In the genomic region with DNA sequence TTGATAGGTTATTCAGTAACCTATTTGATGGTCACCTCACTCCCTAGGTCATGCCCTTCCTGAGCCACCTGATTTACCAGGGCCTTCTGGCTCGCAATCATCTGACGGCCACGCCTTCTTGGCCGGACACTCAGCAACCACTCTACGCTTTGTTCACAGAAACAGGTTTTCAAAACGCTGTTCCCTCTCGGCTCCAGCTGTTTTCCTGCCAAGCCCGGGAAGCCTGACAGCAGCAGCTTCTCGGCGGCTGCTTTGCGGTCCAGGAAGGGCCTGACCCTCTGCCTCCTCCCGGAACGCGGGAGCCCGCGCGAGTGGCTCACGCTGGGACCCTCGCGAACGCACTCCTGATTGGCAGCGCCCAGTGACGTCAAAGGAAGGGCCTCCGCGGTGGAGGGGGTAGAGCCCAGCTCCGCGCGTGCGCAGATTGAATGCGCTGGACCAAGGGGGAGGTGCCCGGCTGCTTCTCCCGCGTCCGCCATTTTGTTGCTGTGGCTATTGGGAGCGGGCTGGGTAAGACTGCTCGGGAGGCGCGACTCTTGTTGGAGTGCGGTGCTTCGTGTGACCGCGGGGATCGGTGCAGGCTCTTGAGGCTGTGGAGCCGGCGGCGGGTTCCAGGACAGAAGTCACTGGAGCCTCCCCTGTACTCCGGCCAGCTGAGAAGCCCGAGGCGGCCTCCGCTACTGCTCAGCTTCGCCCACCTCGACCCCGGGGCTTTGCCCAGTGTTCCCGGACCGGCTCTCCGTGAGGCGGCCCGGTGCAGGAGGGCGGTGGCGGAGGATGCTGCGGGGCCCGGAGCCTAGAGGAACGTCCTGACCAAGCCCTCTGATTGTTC, we compare ENCODE assay signal across 8 mouse cellular contexts. TPM values are rescaled to one million over a fixed set of nuclear protein-coding genes. Genes with fewer than 3 reads are reported as not detected.
DNase-seq lines count a peak whose midpoint lies in the region; ATAC-seq and TF ChIP-seq lines count a peak whose summit lies in the region.

A gene (plus strand): TSS at position 447 of the 832 bp plus-strand sequence.

- peak within 1 kb of the TSS; percentile 71 for H3ac ChIP-seq in myocyte (ENCODE audit: control insufficient read depth, insufficient read length)

- under 1% methylated on average over 63 of the region's 63 CpGs for whole genome bisulfite sequencing in heart, embryonic 11.5 days (ENCODE audit: insufficient replicate concordance)
- under 1% methylated on average over 63 of the region's 63 CpGs for WGBS in kidney, embryonic 16.5 days
- WGBS in liver, adult 2 months = under 1% methylated on average over 63 of the region's 63 CpGs

- H3K9me3 ChIP-seq in heart, embryonic 11.5 days (replicated peaks; ENCODE audit: control insufficient read depth, low read length) = no peaks in the 10 kb centered on the region
- no peaks in the 10 kb centered on the region for H3K9me3 ChIP-seq in kidney, embryonic 16.5 days (ENCODE audit: low read length)

- no peaks in the 10 kb centered on the region for H3K27me3 ChIP-seq in heart, embryonic 11.5 days (ENCODE audit: control insufficient read depth, insufficient read depth, low read length)
- no peaks in the 10 kb centered on the region for H3K27me3 ChIP-seq in kidney, embryonic 16.5 days (ENCODE audit: insufficient read depth, low read length)
- H3K27me3 ChIP-seq in liver, adult 2 months (ENCODE audit: control insufficient read depth, insufficient read depth, low read length) = no peaks in the 10 kb centered on the region
- H3K27me3 ChIP-seq in myocyte (ENCODE audit: control insufficient read depth, insufficient read depth, insufficient read length) = no peaks in the 10 kb centered on the region
- no peaks in the 10 kb centered on the region; the same call in 1 of the 2 replicates for H3K27me3 ChIP-seq in splenic B cell, adult 2 months (ENCODE audit: control insufficient read depth, insufficient read depth, low read length, poor library complexity, severe bottlenecking)

- H3K27ac ChIP-seq in heart, embryonic 11.5 days (ENCODE audit: low read depth, low read length) = peak within 1 kb of the TSS; percentile 93
- H3K27ac ChIP-seq in kidney, embryonic 16.5 days (ENCODE audit: low read length) = peak within 1 kb of the TSS; percentile 98
- H3K27ac ChIP-seq in liver, adult 2 months (replicated peaks; ENCODE audit: insufficient read depth, low read depth, low read length) = peak within 1 kb of the TSS; percentile 99

- H3K36me3 ChIP-seq in heart, embryonic 11.5 days (ENCODE audit: control insufficient read depth, insufficient read depth, low read length) = peaks cover 6% of the 10 kb centered on the region; the same call in 1 of the 2 replicates
- H3K36me3 ChIP-seq in kidney, embryonic 16.5 days (ENCODE audit: insufficient read depth, low read length) = peaks cover 15% of the 10 kb centered on the region; the same call in 1 of the 2 replicates
- H3K36me3 ChIP-seq in liver, adult 2 months (ENCODE audit: control insufficient read depth, insufficient read depth, low read length) = peaks cover 2% of the 10 kb centered on the region; the same call in 1 of the 2 replicates
- H3K36me3 ChIP-seq in myocyte (ENCODE audit: control insufficient read depth, insufficient read depth) = no peaks in the 10 kb centered on the region
- 0 out of 2 replicates have a peak, but pooled peaks cover 3% of the 10 kb centered on the region for H3K36me3 ChIP-seq in splenic B cell, adult 2 months (ENCODE audit: control insufficient read depth, insufficient read depth, low read length, poor library complexity, severe bottlenecking)

- peak; percentile 94 for ATAC-seq in erythroblast, adult 5-6 weeks (replicated peaks; ENCODE audit: low FRiP score, poor library complexity, severe bottlenecking)
- ATAC-seq in heart, embryonic 11.5 days (replicated peaks; ENCODE audit: insufficient number of reproducible peaks, low FRiP score, low TSS enrichment) = peak; percentile 95
- ATAC-seq in kidney, embryonic 16.5 days (ENCODE audit: low FRiP score, low TSS enrichment) = peak; percentile 98

- H3K4me2 ChIP-seq in heart, embryonic 11.5 days = peak within 1 kb of the TSS; percentile 90
- H3K4me2 ChIP-seq in kidney, embryonic 16.5 days (replicated peaks; ENCODE audit: low read depth, low read length) = peak within 1 kb of the TSS; percentile 87
- peak within 1 kb of the TSS; percentile 95 for H3K4me2 ChIP-seq in myocyte (ENCODE audit: low read depth)

- H3K79me2 ChIP-seq in liver, adult 2 months (ENCODE audit: control insufficient read depth, insufficient read depth, low read length) = peaks cover 27% of the 10 kb centered on the region
- peaks cover 49% of the 10 kb centered on the region for H3K79me2 ChIP-seq in myocyte (ENCODE audit: control insufficient read depth, insufficient read depth)

- H3K9ac ChIP-seq in heart, embryonic 11.5 days (ENCODE audit: low read depth, low read length) = peak within 1 kb of the TSS; percentile 97
- peak within 1 kb of the TSS; percentile 87 for H3K9ac ChIP-seq in kidney, embryonic 16.5 days (replicated peaks; ENCODE audit: low read length)
- peak within 1 kb of the TSS; percentile 94 for H3K9ac ChIP-seq in liver, adult 2 months (ENCODE audit: low read depth, low read length)

- peaks cover 13% of the 10 kb centered on the region for H3K4me1 ChIP-seq in heart, embryonic 11.5 days (ENCODE audit: control insufficient read depth, insufficient read depth, low read length)
- peaks cover 18% of the 10 kb centered on the region for H3K4me1 ChIP-seq in kidney, embryonic 16.5 days (ENCODE audit: insufficient read depth, low read length)
- peaks cover 22% of the 10 kb centered on the region for H3K4me1 ChIP-seq in liver, adult 2 months (ENCODE audit: control insufficient read depth, insufficient read depth, low read length)

- TF ChIP-seq CTCF in liver, adult 2 months (IDR thresholded peaks at IDR 0.05; ENCODE audit: low read depth, low read length) = no peak

- peak within 1 kb of the TSS; percentile 91 for H3K4me3 ChIP-seq in heart, embryonic 11.5 days (ENCODE audit: low read depth, low read length)
- peak within 1 kb of the TSS; percentile 88 for H3K4me3 ChIP-seq in kidney, embryonic 16.5 days (ENCODE audit: low read length)
- H3K4me3 ChIP-seq in liver, adult 2 months (ENCODE audit: insufficient read depth, low read depth, low read length) = peak within 1 kb of the TSS; percentile 75
- peak within 1 kb of the TSS; percentile 98 for H3K4me3 ChIP-seq in myocyte

- peak; percentile 84 for TF ChIP-seq POLR2A in liver, adult 2 months (IDR thresholded peaks at IDR 0.05; ENCODE audit: extremely low read depth, insufficient read depth, low read length)
- peak; percentile 84 for TF ChIP-seq POLR2A in myocyte (IDR thresholded peaks at IDR 0.05; ENCODE audit: insufficient read length, low read depth)

- DNase-seq in B cell, adult 2 months = peak; percentile 96
- peak; percentile 98 for DNase-seq in brain, adult 2 months (ENCODE audit: low read depth, low spot score)
- DNase-seq in liver, adult 2 months (ENCODE audit: extremely low read depth, low read depth, low spot score) = peak; percentile 96
- peak; percentile 98 for DNase-seq in splenic B cell, adult 2 months (ENCODE audit: low read depth, low spot score)

TF ChIP-seq in myocyte, 11 proteins besides CTCF, POLR2A, EP300 and RAD21:
- TF ChIP-seq POLR2AphosphoS2 (IDR thresholded peaks at IDR 0.05; ENCODE audit: insufficient read length, low read depth) (peak; percentile 80), MYOG (IDR thresholded peaks at IDR 0.05; ENCODE audit: control insufficient read depth in 1 of 3, insufficient read depth in 1 of 3, insufficient read length in 2 of 3, low read depth in 2 of 3) (peak in 1 of 3 experiments; percentile 44), TCF12 (IDR thresholded peaks at IDR 0.05; ENCODE audit: insufficient read depth, poor library complexity, severe bottlenecking) (no peak), MYOD1 (IDR thresholded peaks at IDR 0.05; ENCODE audit: control insufficient read depth in 1 of 3, insufficient read length in 2 of 3, low read depth in 2 of 3) (peak in 1 of 3 experiments; percentile 5)

RNA-seq across cellular contexts. Expression of the gene that starts here (rescaled TPM):
- 7.7 and 16.3 TPM in 2 replicates for total RNA-seq in erythroblast, adult 5-6 weeks (2015; ENCODE audit: low replicate concordance)
- 8.1 and 16.1 TPM in 2 replicates for total RNA-seq in erythroblast, adult 5-6 weeks (2017; ENCODE audit: low replicate concordance)
- 47.8 and 49.6 TPM in 2 replicates for polyA plus RNA-seq in heart, embryonic 11.5 days (2014; fragmentation: Nextera tagmentation; extraction: Ambion mirVana)
- polyA plus RNA-seq in kidney, embryonic 16.5 days (2015; fragmentation: Nextera tagmentation; extraction: Ambion mirVana) = 77.6 and 78.5 TPM in 2 replicates
- total RNA-seq in liver, adult 2 months (2014; rRNA removed) = 9.6 and 15.2 TPM in 2 replicates
- 28.0 and 28.8 TPM in 2 replicates for polyA plus RNA-seq in liver, adult 2 months (2012; rRNA removed)
- polyA plus RNA-seq in myocyte (2012; fragmentation: generic; extraction: Trizol) = 14.8 TPM

Comparison
In these comparisons a context has a peak if more than half of its experiments do, and no peak if none do; other contexts are left out.
1. Peak in every context shown above with its lines: DNase-seq, ATAC-seq, H3K4me3 ChIP-seq and H3K27ac ChIP-seq.